Mouse (Mus musculus): ENCODE results near the gene Tshz2. TPM values are rescaled to one million over a fixed set of nuclear protein-coding genes. Genes with fewer than 3 reads are reported as not detected.
A peak's percentile ranks its signal among the peaks of the same experiment; 100 is the strongest.
"Not testable (repeated sequence)": the region's sequence is repeated elsewhere in the genome, so short reads cannot be mapped to it uniquely, and the experiment has no call there.

Gene Tshz2
- total RNA-seq, 2 experiments from 2014 or later, result 38.2 to 40.1 TPM

DNA sequence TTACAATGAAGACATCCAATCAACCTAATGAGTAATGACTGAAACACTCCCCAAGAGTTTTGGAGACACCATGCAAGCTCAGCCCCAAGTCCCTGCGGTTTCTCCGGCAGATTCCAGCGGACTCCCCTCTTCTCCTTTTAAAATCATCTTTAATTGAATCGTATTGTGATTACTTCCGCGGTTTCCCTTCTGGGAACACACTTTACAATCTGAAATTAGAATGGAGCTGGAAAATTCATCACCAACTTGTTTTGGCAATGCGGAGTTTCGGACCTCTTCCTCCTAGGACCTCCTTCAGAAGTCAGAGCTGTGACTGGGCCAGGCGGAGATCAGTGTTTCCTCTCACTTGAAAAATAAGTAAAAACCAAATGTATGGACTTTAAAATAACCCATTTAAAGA, 119.3 kb downstream of the Tshz2 start:
- no peak for DNase-seq (ENCODE audit: low spot score in 2 of 2)

DNA sequence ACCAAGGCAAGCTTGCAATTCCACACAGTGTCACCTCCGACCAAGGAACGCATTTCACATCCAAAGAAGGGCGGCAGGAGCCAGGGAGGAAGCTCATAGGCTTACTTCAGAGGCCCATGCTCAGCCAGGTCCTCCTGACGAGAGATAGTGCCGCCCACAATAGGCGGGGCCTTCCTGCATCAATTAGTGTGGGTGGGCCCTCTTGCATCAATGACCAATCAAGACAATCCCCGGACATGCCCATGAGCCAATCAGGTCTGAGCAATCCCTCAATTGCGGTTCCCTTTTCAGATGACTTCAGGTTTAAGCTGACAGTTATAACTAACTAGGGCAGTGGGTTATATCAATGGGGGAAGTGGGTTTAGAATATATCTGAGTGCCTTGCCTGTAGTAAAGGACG, 120.6 kb downstream of the Tshz2 start:
- no peak for DNase-seq (ENCODE audit: low spot score in 2 of 2)

DNA sequence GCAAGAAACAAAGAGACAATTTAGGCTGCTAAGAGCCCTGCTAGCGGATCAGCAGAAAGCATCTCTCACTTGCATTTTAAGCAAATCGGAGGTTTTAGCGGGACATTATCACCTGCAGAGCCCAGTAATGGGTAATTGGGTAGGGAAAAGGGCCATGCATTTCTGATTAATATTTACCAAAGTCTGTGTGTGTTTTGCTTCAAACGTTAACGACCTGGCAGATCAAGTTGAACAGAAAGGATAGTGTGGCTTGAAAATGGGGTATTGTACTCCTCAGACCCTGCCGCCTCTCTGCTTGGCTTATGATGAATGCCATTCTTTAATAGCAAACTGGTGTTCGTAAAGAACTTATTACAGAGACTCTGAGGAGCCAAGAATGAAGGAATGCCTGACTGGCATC, 122.3 kb downstream of the Tshz2 start:
- no peak for DNase-seq (ENCODE audit: low spot score in 2 of 2)

DNA sequence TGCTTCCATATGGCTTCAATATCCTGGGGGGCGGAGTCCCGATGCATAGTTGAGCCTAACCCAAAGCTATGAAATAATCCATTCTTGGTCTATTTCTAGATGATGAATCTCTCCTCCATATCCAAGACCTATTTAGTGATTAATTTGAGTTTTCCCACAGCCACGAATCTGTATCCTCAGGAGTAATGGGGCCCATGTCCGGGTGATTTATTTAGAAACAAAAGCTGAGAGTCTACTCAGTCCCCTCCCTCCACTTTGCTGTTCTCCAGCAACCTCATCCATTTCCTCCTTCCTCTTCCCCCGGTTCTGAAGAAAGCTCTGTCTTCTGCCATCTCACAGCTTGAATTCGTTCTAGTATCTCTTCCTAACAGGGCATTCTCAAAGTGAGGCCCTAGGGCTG, 125.3 kb downstream of the Tshz2 start:
- DNase-seq (ENCODE audit: low spot score in 2 of 2), result no peak

DNA sequence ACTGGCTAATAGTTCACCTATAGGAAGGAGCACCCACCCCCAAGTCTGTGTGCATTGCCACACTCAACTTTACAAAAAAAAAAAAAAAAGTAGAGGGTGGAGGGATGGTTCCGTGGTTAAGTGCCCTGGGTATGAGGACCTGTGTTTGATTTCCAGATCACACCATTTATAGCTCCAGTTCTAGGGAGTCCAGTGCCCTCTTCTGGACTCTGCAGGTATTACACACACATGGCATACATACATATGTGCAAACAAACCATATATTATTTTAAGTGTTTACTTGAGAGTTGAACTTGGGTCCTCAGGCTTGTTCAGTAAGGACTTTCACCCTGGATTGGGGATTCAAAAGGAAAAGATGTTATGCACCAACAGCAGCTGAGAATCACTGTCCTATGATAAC, 127.3 kb downstream of the Tshz2 start:
- no peak for DNase-seq (ENCODE audit: low spot score in 2 of 2)

DNA sequence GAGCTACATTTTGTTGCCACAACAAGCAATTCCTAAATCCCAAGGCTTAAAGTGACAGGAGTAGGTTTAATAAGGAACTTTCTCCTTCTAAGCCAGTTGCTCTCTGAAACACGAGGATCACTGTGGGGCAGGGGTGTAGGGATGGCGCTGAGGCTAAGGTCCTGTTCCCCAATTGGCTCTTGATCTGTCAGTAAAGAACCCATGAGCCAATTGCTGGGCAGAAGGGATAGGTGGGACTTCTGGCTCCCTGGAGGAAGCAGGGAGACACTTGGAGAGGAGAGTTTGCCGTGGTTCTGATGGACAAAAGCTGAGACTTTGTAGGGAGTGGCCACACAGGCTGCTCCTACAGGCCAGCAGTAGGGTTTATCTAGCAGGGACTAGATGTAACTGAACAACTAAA, 128.9 kb downstream of the Tshz2 start:
- no peak for DNase-seq (ENCODE audit: low spot score in 2 of 2)

DNA sequence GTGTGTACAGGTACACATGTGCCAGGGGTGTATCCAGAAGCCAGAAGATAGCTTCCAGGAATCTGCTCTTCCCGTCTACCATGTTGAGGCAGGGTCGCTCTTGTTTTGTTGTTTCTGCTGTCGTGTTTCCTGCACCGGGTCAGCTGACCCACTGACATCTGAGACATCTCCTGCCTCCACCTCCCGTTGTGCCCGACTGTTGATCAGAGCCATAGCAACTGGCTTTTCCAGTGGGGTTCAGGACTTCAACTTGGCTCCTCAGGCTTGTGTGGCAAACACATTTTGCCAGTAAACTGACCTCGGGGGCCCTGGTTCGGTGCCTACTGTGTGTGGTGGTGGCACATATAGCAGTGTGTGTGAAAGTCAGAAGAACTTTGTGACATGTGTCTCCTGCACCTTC, 129.5 kb downstream of the Tshz2 start:
- DNase-seq (ENCODE audit: low spot score in 2 of 2), result no peak

DNA sequence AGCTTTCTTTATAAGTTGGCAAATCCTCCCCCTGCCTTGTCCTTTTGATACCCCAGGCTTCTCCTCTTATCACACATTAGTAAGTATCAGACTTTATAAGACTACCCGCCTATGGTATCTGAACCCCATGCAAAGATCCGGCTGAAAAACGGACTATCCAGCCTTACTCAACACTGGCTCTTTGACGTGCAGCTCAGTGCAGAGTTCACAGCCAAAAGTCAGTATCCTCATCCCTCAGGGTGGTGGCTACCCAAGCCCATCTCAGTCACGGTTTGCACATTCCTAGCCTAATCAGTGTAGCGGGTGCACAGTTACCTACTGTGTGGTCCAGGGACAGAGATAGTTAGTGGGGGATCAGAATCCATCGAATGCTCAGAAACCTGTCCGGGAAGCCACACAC, 130.9 kb downstream of the Tshz2 start:
- no peak for DNase-seq (ENCODE audit: low spot score in 2 of 2)

DNA sequence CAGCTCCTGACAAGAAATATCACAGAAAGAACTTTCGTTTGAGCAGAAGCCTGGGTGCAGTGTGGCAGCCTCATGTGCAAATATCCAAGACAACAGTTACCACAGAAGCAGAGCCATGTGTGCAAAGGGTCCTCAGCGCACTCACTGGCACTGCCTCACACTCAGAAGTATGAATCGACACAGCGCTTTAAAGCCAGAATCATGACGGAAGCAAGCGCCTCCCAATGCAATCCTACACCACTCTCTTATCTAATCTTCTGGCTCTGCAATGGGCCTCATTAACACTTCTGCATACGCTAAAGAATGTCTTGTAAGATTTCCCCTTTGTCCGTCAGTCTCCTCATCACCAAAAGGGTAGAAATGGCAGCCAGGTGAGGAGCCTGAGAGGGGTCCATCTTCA, 133.4 kb downstream of the Tshz2 start:
- DNase-seq (ENCODE audit: low spot score in 2 of 2), result no peak

DNA sequence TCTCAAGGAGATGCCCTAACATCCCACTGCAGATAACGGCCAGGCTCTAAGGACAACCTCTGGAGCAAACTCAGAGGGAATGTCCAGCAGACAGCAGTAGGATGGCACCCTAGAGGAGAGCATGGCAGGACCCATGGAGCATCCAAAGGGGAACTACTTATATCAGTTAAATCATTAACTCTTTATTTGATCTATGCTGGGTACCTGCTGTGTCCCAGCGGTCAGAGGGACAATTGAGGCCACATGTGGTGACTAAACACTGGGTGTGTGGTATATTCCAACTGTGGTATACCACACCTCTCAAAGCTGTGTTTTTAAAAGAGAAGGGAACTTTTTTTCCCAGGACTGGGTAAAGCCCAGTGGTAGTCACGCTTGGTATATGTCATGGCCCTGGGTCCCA, 134.5 kb downstream of the Tshz2 start:
- no peak for DNase-seq (ENCODE audit: low spot score in 2 of 2)

DNA sequence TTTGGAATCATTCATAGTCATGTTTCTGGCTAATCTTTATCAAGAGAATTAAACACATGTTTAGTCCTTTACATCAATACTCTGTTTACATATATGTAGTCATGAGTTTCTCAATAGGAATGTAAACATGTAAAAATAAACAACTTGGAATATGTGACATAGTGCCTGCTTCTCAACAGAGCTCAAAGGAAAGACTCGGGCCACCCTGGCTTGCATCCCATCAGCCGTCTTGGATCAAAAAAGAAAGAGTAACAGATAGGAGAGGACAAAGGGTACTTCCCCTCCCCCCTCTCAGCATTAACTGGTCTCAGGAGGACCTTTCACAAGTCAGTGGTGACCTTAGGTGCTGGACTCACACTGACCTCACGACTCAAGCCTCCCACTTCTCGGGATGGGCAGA, 142.3 kb downstream of the Tshz2 start:
- no peak for DNase-seq (ENCODE audit: low spot score in 2 of 2)

DNA sequence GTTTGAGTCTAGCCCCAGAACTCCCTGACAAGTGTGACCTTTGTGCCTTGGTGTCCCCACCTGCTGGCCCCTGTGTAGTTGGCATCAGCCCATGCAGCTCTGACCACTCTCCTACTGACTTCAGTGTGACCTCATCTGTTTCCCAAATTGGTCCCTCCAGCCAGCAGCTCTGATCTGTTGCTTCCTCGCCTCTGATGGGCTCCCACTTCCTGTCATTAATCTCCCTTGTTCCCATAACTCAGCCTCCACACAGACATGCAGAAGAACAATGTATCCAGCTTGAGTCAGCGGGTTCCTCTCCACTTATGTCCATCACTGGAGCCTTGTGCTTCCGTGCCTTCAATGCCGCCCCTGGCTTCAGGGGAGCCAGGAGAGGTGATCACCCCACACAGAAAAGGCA, 144.4 kb downstream of the Tshz2 start:
- DNase-seq (ENCODE audit: low spot score in 2 of 2), result no peak

DNA sequence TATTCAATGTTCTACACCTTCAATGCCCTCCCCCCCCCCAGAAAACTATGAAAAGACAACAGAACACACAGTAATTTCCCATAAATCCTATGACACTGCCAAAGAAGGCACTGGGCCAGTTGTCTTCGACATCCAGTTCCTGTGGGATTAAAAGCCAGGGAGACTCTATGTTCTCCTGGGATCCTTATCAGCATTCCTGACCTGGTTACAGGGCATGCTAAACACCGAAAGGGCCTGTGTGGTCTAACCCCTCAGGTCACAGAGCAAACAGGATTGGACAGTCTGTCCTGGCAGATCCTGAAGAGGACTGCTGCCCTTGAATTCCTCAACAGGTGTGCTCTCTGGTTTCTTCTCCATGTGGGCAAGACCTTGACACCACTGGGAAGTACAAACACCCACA, 145.0 kb downstream of the Tshz2 start:
- no peak for DNase-seq (ENCODE audit: low spot score in 2 of 2)

DNA sequence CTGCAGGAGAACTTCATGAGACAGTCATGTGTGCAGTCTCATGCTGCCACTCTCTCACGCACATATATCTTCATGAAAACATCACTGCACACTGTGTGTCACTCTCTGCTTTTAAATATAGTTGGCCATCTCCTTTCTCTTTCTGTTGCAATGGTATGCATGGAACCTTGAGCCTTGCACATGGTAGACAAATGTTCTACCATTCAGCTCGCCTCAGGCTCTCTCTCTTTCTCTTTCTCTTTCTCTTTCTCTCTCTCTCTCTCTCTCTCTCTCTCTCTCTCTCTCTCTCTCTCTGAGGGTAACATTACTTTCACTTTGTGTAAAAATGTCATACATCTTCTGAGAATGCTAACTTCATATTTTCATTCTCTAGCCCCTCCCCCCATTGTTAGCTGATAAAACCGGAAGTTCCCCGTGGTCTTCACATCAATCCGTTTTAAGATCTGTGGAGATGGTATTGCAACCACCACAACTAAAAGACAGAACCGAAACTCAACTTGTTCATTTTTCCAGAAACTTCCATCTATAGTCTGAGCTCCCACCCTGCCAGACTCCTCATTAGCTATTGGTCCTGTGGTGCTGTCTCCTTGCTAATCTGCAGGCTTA, 146.0 kb downstream of the Tshz2 start:
- DNase-seq (ENCODE audit: low spot score in 2 of 2), result no peak

DNA sequence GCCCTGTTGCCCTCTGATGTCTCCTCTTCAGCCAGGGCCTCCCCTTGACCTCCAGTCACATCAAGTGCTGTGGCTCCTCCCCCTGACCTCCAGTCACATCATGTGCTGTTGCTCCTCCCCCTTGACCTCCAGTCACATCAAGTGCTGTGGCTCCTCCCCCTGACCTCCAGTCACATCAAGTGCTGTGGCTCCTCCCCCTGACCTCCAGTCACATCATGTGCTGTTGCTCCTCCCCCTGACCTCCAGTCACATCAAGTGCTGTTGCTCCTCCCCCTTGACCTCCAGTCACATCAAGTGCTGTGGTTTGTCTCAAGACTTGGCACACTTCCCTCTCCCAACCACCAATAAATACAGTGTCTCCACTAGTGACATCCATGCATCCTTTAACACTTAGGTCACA, 148.9 kb downstream of the Tshz2 start:
- not testable (repeated sequence) for DNase-seq (ENCODE audit: low spot score in 2 of 2)

DNA sequence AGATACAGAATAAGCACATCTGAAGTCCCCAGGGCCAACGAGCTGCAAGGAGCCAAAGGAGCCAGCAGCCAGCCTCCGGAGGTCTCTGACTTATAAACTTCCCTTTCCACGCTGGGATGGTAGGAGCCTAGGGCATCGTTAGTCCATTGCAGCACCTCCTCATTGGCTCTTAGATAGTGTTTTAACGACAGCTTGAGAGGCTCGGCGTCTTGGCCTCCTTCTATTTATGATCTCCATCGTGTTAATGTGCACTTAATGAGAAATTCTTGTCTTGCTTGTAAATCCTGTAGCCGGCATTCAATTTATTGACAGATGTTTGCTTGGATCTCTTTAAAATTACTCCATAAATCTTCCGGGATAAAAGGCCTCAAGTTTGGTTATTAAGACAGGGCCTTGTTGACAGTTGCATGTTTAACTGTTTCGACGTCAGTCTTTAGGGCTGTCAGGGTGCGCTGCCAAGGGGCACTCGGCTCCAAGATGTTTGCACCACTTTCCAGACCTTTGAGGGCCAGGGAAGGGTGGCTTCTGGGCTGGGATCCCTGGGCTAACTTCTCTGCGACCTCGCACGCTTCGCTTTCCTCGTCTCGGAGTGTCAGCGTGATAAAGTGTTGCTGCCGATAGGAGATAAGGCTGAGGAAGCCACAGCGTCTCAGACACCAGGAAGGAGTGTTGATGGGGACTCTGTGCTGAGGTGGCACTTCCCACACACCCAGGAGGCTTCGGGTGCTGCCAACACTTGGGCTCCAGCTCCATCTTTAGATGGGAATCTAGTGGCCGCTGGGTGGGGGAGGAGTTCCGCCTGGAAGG, 150.3 kb downstream of the Tshz2 start:
- DNase-seq (ENCODE audit: low spot score in 2 of 2), result no peak

DNA sequence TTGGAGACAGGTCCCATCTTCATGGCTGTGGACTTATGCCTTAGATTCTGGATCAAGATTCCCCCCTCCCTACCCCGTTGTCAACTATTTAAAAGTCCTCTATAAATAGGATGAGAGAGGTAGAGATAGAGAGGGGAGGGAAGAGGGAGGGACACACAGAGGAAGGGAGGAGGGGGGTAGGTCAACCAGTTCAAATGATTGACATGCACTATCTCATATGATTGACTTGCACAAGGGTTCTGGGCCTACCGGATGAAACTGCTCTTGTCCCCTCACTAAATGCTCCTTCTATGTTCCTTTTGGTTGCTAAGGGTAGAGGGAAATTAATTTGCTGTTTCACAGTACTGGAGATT, 150.8 kb downstream of the Tshz2 start:
- no peak for DNase-seq (ENCODE audit: low spot score in 2 of 2)

DNA sequence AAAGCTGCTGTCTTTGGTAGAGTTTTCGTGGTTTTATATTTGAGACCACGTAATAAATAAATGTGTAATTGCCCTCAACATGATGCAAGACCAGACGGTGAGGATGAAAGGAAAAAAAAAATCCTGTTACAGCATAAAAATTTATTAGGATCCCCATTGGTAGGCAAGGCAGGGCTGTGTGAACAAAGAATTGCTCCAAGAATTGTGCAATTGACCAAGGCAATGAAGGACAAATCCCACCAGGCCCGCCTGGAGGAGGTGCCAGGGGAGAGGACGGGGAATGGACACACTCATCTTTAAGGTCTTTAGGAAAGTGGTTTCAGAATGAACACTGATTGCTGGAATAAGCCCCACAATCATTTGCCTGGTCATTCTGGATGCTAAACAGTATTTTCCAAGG, 154.6 kb downstream of the Tshz2 start:
- DNase-seq (ENCODE audit: low spot score in 2 of 2), result no peak

DNA sequence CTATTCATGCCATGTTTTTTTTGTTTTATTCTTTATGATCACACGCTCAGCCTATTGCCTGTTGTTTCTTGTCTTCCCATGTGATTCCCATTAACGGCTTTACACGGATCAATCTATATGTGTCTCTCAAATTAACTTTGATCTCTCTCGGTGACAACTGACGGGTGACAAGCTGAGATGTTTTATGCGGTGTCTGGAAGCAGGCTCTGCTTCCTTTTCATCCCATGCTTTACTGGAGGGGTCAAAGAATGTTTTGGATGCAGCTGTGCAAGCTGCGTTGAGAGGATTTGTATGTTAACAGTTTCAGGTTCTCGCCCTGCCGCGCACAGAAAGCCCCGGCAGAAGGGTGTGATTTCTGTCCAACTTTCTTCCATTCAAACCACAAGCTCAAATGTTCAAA, 155.1 kb downstream of the Tshz2 start:
- no peak for DNase-seq (ENCODE audit: low spot score in 2 of 2)

DNA sequence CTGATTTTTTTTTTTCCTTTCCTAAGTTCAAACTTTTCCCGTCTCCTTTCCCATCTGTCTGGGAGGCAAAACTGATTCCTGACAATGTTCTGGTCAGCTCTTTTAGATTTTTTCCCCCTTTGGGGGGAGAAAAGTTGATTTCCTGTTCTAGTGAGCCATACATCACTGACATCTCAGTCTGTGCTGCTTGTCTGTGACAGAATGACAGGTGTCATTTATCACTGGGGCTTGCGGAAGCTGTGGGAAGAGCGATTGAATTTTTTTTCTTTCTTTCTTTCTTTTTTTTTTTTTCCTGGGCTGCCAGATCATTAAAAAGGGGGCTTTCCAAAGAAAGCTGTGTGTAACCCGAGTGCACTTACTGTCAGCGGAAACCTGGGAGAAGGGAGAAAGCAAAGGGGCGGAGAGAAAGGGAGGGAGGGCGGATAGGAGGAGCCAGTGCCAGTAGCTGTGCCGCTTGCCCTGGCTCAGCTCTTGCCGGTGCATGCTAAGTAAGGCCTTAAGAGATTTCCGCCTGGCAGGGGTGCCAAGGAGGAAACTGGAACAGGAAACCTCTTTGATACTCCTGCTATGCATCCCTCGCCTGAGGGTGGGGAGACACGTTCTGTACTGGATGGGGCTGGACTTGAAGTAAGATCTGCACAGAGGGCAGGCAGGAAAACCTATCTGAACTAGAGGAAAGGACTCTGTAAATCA, 157.8 kb downstream of the Tshz2 start:
- DNase-seq (ENCODE audit: low spot score in 2 of 2), result peak; percentile 37 to 55

DNA sequence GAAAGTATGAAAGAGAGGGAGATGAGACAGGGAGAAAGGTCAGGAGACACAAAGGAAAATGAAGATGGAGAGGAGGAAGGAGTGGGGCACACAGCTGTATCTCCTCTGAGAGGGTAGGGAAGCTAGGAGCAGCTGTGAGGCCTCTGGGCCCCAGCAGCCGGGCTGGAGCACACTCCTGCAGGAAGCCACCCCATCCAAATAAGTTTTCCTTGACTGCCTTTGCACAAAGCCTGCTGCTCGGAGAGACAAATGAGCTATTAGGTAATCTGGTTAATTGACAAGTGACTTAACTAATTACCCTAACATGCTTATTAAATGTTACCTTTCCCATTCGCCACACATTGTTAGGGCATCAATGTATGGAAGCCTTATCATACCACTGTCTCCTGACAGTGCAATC, 159.9 kb downstream of the Tshz2 start:
- no peak for DNase-seq (ENCODE audit: low spot score in 2 of 2)

DNA sequence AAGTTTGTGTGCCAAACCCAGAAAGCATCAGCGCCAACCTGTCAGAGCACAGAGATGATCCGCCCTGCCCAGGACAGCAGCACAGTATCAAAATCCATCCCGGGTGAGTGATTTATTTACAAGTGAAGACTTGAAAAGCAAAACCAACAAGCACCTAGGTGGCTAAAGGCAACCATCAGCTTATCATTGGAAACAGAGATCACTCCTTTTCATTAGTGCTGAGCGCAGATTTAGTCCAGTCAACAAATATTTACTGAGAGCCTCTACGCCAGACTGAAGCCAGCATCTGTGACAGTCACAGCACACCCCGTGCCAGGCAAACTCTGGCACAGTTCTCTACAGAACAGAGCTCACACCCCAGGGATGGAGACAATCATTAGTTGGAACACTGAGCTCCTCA, 169.4 kb downstream of the Tshz2 start:
- DNase-seq (ENCODE audit: low spot score in 2 of 2), result no peak

DNA sequence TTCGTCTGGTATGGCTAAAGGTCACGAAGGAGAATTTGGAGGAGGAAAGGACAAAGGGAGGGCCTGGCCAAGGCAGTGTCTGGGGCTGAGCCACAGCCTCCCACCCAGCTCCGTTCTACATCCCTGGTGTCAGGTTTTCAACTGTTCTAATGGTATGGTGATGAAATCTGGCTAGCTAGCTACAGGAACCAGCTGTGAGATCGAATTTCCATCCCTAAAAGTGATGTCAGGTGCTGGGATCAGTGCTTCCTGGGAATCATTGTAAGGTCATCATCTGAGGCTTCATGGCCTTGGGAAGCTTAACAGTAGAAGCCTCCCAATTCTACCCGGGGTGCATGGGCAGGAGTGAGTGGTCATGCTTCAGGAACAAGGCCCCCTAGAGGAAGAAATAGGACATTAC, 171.6 kb downstream of the Tshz2 start:
- DNase-seq (ENCODE audit: low spot score in 2 of 2), result no peak

Data from gastrocnemius, postnatal 4 days (tissue).